Mouse (Mus musculus) olfactory bulb, adult 2 months (tissue): ENCODE measurements around the gene Ppp2r1b.

Experiments used
- CTCF ChIP-seq: fragments of 200-500 bp; IDR thresholded peaks from 2 replicates; pipeline ENCODE4 v1.5.1; 2012; ENCODE audit warnings: low read depth, mild to moderate bottlenecking, low read length, moderate library complexity; ENCODE audit not compliant: insufficient read depth
- POLR2A ChIP-seq: fragments of 200-500 bp; IDR thresholded peaks from 2 replicates; pipeline ENCODE4 v1.6.1; 2012; ENCODE audit warnings: mild to moderate bottlenecking, low read depth, low read length, moderate library complexity; ENCODE audit not compliant: insufficient read depth

DNA sequence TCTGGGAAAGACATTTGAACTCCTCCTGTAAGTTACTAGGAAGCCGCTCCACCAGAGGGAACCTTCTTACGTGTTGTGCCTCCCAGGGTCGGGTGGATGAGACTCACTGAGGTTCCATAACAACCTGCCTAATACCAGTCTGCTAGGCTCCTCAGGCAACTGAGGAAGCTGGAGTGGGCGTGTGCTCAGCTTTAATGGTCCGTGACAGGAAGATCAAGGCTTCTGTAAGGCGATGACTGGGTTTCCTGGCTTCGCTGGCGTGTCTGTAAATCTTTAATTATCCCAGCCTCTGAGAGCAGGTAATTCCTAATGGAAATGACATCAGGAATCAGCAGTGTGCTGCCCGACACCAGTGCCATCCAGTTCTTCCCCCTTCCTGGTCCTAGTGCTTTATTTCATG is 446 bp downstream of the Ppp2r1b start:
- TF ChIP-seq CTCF: no peak
- no peak for TF ChIP-seq POLR2A
